Mouse (Mus musculus) G1E (cell line): ENCODE data around the gene Tox2.

Experiments
- CTCF ChIP-seq: IDR thresholded peaks from 2 replicates; pipeline ENCODE4 v1.5.1; 2012; ENCODE audit warnings: low read depth, low read length, inconsistent platforms, mixed read lengths
- GATA1 ChIP-seq: IDR thresholded peaks from 2 replicates; pipeline ENCODE4 v1.6.1; 2012; ENCODE audit warnings: borderline replicate concordance, low read length, inconsistent platforms, mixed read lengths
- GATA2 ChIP-seq: IDR thresholded peaks from 2 replicates; pipeline ENCODE4 v1.6.1; 2012; ENCODE audit warnings: low read depth, low read length, inconsistent platforms, borderline replicate concordance
- POLR2AphosphoS5 ChIP-seq: IDR thresholded peaks from 2 replicates; pipeline ENCODE4 v1.6.1; 2012; ENCODE audit warnings: low read depth, low read length, inconsistent platforms; ENCODE audit not compliant: insufficient replicate concordance
- TAL1 ChIP-seq: conservative IDR thresholded peaks from 2 replicates; pipeline ENCODE4 v1.6.1; 2012; ENCODE audit warnings: low read depth, low read length, inconsistent platforms, mixed read lengths

DNA sequence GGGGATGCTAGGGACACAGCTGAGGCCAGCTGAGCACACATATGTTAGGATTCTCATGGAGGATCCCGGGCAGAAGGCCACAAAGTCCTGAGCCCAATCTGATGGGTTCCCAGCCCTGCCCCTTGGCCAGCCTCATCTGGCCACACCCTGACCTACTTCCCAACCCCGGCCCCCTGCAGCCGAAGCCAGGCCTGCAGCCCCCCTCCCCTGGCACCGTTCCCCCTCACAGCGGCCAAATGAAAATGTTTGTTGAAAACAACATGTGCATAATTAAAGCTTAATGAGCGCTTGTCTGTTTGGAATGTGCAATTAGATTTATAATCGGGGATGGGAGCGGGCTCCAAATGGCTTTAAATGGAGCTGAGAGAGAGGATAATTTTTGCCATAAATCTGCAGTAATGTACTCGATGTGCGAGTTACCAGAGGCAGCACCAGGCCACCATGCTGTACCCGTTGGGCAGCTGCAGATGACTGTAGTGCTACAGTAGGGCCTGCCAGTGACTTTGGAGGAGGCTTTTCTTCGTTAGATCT lies 35.1 kb downstream of the Tox2 start:
- TF ChIP-seq GATA1 (no peak), CTCF (no peak), TAL1 (no peak), POLR2AphosphoS5 (no peak), GATA2 (no peak)
